Mouse (Mus musculus) G1E (cell line): ENCODE data around the gene Cacna2d2. TPM values are rescaled to one million over a fixed set of nuclear protein-coding genes. Genes with fewer than 3 reads are reported as not detected.

Experiments used
- ATAC-seq: 2 replicates; pipeline ENCODE4 v1.8.0; 2016; ENCODE audit warnings: mild to moderate bottlenecking; ENCODE audit not compliant: insufficient number of reproducible peaks, poor library complexity, low FRiP score, severe bottlenecking; ENCODE audit errors: extremely low read depth
- DNase-seq: peaks from one replicate; pipeline ENCODE4 v3.0.0; 2012; ENCODE audit warnings: low spot score
- H3K27me3 ChIP-seq: 2 replicates; pipeline ENCODE4 v1.6.1; 2012; ENCODE audit warnings: mild to moderate bottlenecking, low read length, inconsistent platforms; ENCODE audit not compliant: insufficient read depth
- H3K36me3 ChIP-seq: replicated peaks from 2 replicates; pipeline ENCODE3; 2012; ENCODE audit warnings: mild to moderate bottlenecking, inconsistent platforms
- H3K4me1 ChIP-seq: 2 replicates; pipeline ENCODE4 v1.6.1; 2012; ENCODE audit warnings: low read depth, low read length, inconsistent platforms, mixed read lengths; ENCODE audit not compliant: insufficient read depth
- H3K4me3 ChIP-seq: 2 replicates; pipeline ENCODE4 v1.5.1; 2012; ENCODE audit warnings: low read depth, mild to moderate bottlenecking, inconsistent platforms, low read length, moderate library complexity, mixed read lengths
- H3K9me3 ChIP-seq: replicated peaks from 2 replicates; pipeline ENCODE4 v1.6.1; 2012; ENCODE audit warnings: inconsistent platforms
- CTCF ChIP-seq: IDR thresholded peaks from 2 replicates; pipeline ENCODE4 v1.5.1; 2012; ENCODE audit warnings: low read depth, low read length, inconsistent platforms, mixed read lengths
- GATA1 ChIP-seq: IDR thresholded peaks from 2 replicates; pipeline ENCODE4 v1.6.1; 2012; ENCODE audit warnings: borderline replicate concordance, low read length, inconsistent platforms, mixed read lengths
- GATA2 ChIP-seq: IDR thresholded peaks from 2 replicates; pipeline ENCODE4 v1.6.1; 2012; ENCODE audit warnings: low read depth, low read length, inconsistent platforms, borderline replicate concordance
- POLR2AphosphoS5 ChIP-seq: IDR thresholded peaks from 2 replicates; pipeline ENCODE4 v1.6.1; 2012; ENCODE audit warnings: low read depth, low read length, inconsistent platforms; ENCODE audit not compliant: insufficient replicate concordance
- TAL1 ChIP-seq: conservative IDR thresholded peaks from 2 replicates; pipeline ENCODE4 v1.6.1; 2012; ENCODE audit warnings: low read depth, low read length, inconsistent platforms, mixed read lengths
- polyA plus RNA-seq: library from polyadenylated mRNA; stranded (reverse); fragments of >175 nt; gene quantifications from 2 replicates; pipeline ENCODE4 v1.2.3, GENCODE M21; 2012
- total RNA-seq, 2 experiments: library from RNA; stranded (forward) in 1 of 2; stranded (reverse) in 1 of 2; fragments of 200-1000 nt in 1 of 2; fragments of >200 nt in 1 of 2; fragmentation: Nextera tagmentation in 1 of 2; gene quantifications; 2 replicates each; pipeline ENCODE4 v1.2.3; 2014 to 2017

The Cacna2d2 gene
- total and polyA plus RNA-seq, 3 experiments: 0.05 to 0.09 TPM; not detected in 1

DNA sequence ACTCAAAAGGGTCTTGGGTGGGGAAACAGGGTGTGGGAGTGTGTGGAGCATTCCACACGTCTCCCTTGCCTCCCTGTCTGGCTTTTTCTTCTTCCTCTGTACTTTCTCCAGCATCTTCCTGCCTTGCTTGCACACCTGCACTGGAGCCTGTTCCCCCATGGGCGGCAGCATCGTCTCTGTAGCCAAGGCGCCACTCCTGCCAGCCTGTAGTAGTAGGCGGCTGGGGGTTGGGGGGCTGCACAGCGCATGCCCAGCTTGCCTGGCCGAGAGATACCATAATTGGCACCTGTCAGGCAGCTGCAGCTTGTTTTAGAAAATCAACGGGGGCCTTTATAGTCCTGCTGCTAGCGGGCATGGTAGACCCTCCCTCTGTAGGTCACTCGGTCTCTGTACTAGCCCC, 108.9 kb downstream of the Cacna2d2 start:
- DNase-seq (no peak), ATAC-seq (no peak; the same call in 1 of the 2 replicates)
- no peaks in the 10 kb centered on the region for H3K36me3 ChIP-seq
- peaks cover 58% of the 10 kb centered on the region for H3K27me3 ChIP-seq
- no peaks in the 10 kb centered on the region for H3K9me3 ChIP-seq
- H3K4me1 ChIP-seq: no peaks in the 10 kb centered on the region
- no peak for TF ChIP-seq POLR2AphosphoS5
- no peak for TF ChIP-seq CTCF
- no peak for TF ChIP-seq TAL1
- TF ChIP-seq GATA2: no peak
- no peak for TF ChIP-seq GATA1
- H3K4me3 ChIP-seq: no peak overlapping the region

DNA sequence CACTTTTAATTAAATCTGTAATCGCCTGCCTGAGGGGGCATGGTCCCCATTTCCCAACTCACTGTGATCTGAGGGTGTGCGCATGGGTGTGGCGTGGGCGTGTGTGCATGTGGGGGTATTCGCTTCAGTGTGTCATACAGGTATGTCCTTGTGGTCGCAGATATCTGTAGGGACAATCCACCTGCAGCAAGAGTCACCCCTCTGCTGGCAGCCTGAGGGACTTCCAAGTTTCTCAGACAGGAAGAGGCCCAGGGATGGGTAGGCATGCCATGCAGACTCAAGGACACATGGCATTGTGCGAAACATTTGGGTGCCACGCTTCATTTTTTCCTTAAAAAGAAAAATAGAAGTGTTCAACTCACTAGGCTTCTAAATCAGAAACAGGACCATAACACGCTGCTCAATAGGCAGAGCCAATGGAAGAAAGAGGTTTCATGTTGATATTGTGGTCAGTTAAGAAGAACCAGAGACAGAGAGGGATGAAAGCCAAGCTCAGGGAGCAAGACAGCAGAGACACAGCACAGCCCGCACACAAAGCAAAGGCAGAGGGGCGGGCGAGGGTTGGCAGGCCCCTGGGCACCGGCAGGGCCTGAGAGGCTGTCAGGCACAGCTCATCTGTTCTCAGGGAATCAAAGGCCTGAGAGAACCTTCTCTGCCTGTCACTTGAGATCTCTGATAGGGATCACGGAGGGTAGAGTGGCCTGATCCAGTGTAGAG, 111.1 kb downstream of the Cacna2d2 start:
- Histone ChIP-seq H3K36me3 (no peaks in the 10 kb centered on the region), H3K4me3 (no peak overlapping the region), H3K9me3 (no peaks in the 10 kb centered on the region), H3K4me1 (peaks cover 3% of the 10 kb centered on the region; the same call in 1 of the 2 replicates), H3K27me3 (peaks cover 55% of the 10 kb centered on the region)
- DNase-seq: no peak
- no peak for TF ChIP-seq CTCF
- no peak for TF ChIP-seq TAL1
- no peak for TF ChIP-seq GATA1
- TF ChIP-seq POLR2AphosphoS5: no peak
- TF ChIP-seq GATA2: no peak
- no peak for ATAC-seq

DNA sequence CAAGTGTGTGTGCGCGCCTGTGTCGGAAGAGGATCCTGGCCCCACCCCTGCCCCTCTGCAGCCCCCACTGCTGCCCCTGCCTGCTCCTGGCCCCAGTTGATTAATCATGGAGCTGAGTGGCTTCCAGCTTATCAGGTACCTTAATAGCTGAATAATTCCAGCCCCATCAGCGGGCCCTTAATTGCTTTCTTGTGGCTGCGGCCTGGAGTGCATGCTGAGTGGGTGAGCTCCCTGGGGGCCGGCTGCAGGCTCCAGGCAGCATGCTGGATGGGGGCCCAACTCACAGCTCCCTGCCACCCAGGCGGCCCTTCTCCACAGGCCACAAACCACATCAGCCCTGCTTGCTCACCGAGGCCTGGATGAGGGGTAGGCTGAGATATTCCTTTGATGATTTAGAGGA, 112.0 kb downstream of the Cacna2d2 start:
- peaks cover 53% of the 10 kb centered on the region for H3K27me3 ChIP-seq
- no peak for TF ChIP-seq GATA1
- TF ChIP-seq CTCF: no peak
- no peak for TF ChIP-seq POLR2AphosphoS5
- no peak for TF ChIP-seq TAL1
- TF ChIP-seq GATA2: no peak
- ATAC-seq: no peak

DNA sequence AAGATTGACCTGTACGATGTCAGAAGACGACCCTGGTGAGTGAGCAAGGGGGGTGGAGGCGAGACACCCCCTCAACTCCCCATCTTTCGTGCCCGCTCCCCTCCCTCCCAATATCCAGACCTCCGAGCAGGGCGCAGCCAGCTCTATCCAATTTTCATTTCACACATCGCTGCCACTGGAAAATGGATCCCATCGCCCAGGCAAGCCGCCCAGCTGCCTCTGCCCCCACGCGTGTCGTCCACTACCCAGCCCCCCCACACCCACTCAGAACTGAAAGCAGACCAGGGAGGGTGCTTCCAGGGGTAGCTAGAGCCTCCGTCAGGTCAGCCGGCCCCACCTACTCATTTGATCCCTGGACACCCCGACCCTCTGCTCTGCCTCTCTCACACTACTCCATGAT, 112.9 kb downstream of the Cacna2d2 start:
- no peaks in the 10 kb centered on the region for H3K9me3 ChIP-seq
- no peak for TF ChIP-seq GATA2
- TF ChIP-seq GATA1: no peak
- TF ChIP-seq TAL1: no peak
- TF ChIP-seq POLR2AphosphoS5: no peak
- no peak for TF ChIP-seq CTCF
- peaks cover 60% of the 10 kb centered on the region for H3K27me3 ChIP-seq
- DNase-seq: no peak
- no peak overlapping the region for H3K4me3 ChIP-seq
- H3K36me3 ChIP-seq: no peaks in the 10 kb centered on the region
- peaks cover 3% of the 10 kb centered on the region; the same call in 1 of the 2 replicates for H3K4me1 ChIP-seq
- no peak for ATAC-seq

More for the DNA sequence above, 112.0 kb downstream of the Cacna2d2 start:
- Histone ChIP-seq H3K4me3 (no peak overlapping the region), H3K4me1 (peaks cover 3% of the 10 kb centered on the region; the same call in 1 of the 2 replicates), H3K9me3 (no peaks in the 10 kb centered on the region), H3K36me3 (no peaks in the 10 kb centered on the region)
- DNase-seq: no peak

DNA sequence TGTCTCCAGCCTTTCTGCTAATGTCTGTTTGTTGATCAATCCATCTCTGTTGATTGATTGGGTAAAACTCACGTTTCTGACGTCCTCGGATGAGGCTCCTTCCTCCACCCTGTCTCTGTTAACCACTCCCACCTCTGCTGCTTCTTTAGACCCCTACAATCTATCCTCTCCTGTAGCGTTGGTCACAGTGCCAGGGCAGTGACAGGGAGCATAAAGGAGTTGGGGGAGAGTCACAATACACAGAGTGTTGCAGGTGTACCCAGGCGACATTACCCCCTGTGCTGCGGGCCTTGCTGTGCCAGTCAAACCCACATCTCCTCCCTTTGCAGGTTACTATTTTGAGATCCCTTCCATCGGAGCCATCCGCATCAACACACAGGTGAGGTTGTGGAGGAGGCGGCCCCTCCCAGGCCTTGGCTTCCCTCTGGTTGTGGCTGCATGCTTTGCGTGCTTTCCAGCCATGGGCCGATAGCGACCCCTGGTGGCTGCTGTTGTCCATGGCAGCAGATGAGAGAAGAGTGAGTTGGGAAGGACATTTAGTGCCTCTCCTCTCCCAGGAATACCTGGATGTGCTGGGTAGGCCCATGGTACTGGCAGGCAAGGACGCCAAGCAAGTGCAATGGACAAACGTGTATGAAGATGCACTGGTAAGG, 115.0 kb downstream of the Cacna2d2 start:
- no peak overlapping the region for H3K4me3 ChIP-seq
- TF ChIP-seq GATA1: no peak
- no peak for TF ChIP-seq TAL1
- TF ChIP-seq CTCF: peak; percentile 94
- no peak for TF ChIP-seq POLR2AphosphoS5
- no peak for TF ChIP-seq GATA2
- ATAC-seq: no peak
- no peaks in the 10 kb centered on the region for H3K9me3 ChIP-seq
- no peaks in the 10 kb centered on the region for H3K36me3 ChIP-seq
- H3K4me1 ChIP-seq: peaks cover 6% of the 10 kb centered on the region; the same call in 1 of the 2 replicates
- DNase-seq: peak; percentile 65
- H3K27me3 ChIP-seq: peaks cover 62% of the 10 kb centered on the region

DNA sequence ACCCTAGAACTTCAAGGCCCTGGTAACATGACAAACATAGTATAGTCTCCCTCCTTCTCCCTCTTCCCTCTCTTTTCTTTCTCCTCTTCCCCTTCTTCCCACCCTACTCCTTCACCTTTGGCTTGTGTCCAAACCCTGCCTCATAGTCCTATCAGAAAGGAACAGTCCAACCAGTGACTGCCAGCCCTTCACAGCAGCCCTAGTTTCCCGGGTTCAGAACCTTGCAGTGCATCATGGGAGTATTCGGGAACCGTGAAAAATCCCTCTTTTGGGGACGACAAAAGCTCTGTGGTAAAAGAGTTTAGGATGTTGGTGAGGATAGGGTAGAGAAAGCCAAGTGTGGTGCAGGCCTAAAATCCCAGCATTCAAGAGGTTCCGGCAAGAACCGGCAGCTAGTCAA, 120.9 kb downstream of the Cacna2d2 start:
- ATAC-seq (no peak), DNase-seq (no peak)
- Histone ChIP-seq H3K27me3 (peaks cover 69% of the 10 kb centered on the region), H3K36me3 (no peaks in the 10 kb centered on the region), H3K9me3 (no peaks in the 10 kb centered on the region), H3K4me3 (no peak overlapping the region), H3K4me1 (peaks cover 3% of the 10 kb centered on the region; the same call in 1 of the 2 replicates)
- TF ChIP-seq CTCF (no peak), GATA1 (no peak), TAL1 (no peak), GATA2 (no peak), POLR2AphosphoS5 (no peak)
